Mouse (Mus musculus): Measurements from ENCODE around the gene Uvrag. TPM values are rescaled to one million over a fixed set of nuclear protein-coding genes. Genes with fewer than 3 reads are reported as not detected.
A peak's percentile ranks its signal among the peaks of the same experiment; 100 is the strongest.

The Uvrag gene
- polyA plus RNA-seq, 1 experiment from 2014 or later, result 14.8 TPM

DNA sequence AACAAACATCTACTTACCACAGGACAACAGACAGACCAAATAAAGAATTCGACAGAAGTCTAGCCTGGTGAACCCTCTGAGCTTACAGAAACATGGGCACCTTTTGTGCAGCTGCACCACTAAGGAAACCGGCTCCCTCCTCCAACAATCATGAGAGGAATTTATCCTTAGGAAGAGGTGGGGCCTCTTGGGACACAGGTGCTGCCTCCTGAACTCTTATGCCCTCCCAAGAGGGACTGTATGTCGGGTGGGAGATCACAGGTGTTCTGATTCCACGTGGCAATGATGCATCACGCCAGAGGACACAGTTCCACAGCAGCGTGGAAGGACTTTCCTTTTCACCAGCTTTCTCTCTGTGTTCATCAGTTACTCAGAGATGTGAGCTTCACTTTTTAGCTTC lies 146.8 kb downstream of the Uvrag start:
- no peak overlapping the region for H3K4me2 ChIP-seq
- peaks cover 25% of the 10 kb centered on the region for H3K4me1 ChIP-seq
- no peaks in the 10 kb centered on the region for H3K27me3 ChIP-seq (replicated peaks)
- H3K27ac ChIP-seq (replicated peaks), result 0 out of 2 replicates have a peak overlapping the region, but pooled peaks have one; percentile 10
- no peak overlapping the region for H3K9ac ChIP-seq
- no peak overlapping the region for H3K4me3 ChIP-seq
- H3K36me3 ChIP-seq, result peaks cover 25% of the 10 kb centered on the region
- H3K9me3 ChIP-seq, result no peaks in the 10 kb centered on the region
- 68% methylated on average over 6 of the region's 6 CpGs for WGBS
- ATAC-seq (ENCODE audit: extremely low read depth, insufficient number of reproducible peaks, low FRiP score, low TSS enrichment), result no peak

DNA sequence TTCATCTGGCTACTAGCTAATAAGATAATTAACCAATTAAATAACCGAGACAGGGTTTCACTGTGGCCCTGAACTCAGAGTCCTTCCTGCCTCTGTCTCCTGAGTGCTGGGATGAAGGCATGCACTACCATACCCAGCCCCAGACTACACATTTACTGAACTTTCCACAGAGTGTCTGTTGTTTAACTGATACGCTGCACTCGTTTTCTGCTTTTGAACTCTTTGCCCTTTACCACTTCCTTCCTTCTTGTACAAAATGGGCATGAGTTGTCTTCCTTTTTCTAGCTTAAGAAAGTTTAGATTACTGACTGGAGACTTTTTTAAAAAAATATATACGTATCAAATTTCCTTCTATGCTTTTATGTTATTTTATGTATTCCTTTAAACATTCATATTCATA lies 147.5 kb downstream of the Uvrag start:
- no peak for ATAC-seq (ENCODE audit: extremely low read depth, insufficient number of reproducible peaks, low FRiP score, low TSS enrichment)
- WGBS, result 75% methylated on average over 4 of the region's 4 CpGs

DNA sequence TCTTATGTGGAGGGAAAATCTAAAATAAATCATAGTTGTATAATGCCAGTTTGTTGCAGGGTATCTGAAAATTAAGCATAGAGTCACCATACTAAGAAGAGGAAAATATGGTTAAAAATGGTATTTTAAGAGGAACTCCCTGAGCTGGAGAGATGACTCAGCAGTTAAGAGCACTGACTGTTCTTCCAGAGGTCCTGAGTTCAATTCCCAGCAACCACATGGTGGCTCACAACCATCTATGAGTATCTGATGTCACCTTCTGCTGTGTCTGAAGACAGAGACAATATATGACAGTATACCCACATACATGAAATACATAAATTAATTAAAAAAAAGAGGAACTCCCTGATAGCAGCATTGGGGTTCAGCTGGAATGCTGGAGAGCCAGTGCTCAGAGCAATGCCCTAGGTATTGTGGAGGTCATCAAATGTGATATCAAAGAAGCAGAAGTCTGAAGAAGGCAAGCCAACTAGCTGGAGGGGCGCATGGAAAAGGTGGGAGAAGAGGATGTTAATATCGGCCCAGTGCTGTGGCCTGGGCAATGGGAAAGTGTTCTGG lies 149.7 kb downstream of the Uvrag start:
- Histone ChIP-seq H3K27me3 (replicated peaks) (no peaks in the 10 kb centered on the region), H3K36me3 (peaks cover 42% of the 10 kb centered on the region), H3K9ac (no peak overlapping the region), H3K4me2 (no peak overlapping the region), H3K9me3 (no peaks in the 10 kb centered on the region), H3K27ac (replicated peaks) (no peak overlapping the region), H3K4me1 (peaks cover 30% of the 10 kb centered on the region), H3K4me3 (no peak overlapping the region)
- WGBS, result 95% methylated on average over 2 of the region's 2 CpGs
- ATAC-seq (ENCODE audit: extremely low read depth, insufficient number of reproducible peaks, low FRiP score, low TSS enrichment), result no peak

More for the DNA sequence above, 147.5 kb downstream of the Uvrag start:
- Histone ChIP-seq H3K36me3 (peaks cover 28% of the 10 kb centered on the region), H3K4me1 (peaks cover 25% of the 10 kb centered on the region), H3K9me3 (no peaks in the 10 kb centered on the region), H3K27ac (replicated peaks) (peak overlapping the region; percentile 32; the same call in 1 of the 2 replicates), H3K27me3 (replicated peaks) (no peaks in the 10 kb centered on the region), H3K4me2 (no peak overlapping the region), H3K4me3 (no peak overlapping the region), H3K9ac (no peak overlapping the region)

DNA sequence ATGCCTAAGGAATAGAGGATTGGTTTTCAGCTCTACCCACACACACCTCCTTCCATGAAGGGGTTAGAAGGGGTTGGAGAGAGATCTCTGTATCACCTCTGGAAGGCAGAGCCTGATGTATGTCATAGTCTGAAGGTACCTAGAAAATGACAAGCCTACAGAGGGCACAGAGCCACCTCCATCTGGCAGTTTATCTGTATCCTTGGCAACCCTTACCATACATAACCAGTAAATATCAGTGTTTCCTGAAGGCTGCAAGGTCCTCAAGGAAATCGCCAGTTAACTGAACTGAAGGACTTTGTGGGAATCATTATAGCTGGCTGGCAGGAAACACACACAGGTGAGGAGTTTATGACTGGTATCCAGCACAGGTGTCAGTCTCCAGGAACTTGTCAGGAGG lies 150.4 kb downstream of the Uvrag start:
- no peak for ATAC-seq (ENCODE audit: extremely low read depth, insufficient number of reproducible peaks, low FRiP score, low TSS enrichment)
- Histone ChIP-seq H3K36me3 (peaks cover 43% of the 10 kb centered on the region), H3K4me3 (no peak overlapping the region), H3K4me2 (no peak overlapping the region), H3K27me3 (replicated peaks) (no peaks in the 10 kb centered on the region), H3K4me1 (peaks cover 38% of the 10 kb centered on the region), H3K9ac (no peak overlapping the region), H3K9me3 (no peaks in the 10 kb centered on the region), H3K27ac (replicated peaks) (no peak overlapping the region)
- WGBS, result 35% methylated on average over 1 of the region's 1 CpGs

DNA sequence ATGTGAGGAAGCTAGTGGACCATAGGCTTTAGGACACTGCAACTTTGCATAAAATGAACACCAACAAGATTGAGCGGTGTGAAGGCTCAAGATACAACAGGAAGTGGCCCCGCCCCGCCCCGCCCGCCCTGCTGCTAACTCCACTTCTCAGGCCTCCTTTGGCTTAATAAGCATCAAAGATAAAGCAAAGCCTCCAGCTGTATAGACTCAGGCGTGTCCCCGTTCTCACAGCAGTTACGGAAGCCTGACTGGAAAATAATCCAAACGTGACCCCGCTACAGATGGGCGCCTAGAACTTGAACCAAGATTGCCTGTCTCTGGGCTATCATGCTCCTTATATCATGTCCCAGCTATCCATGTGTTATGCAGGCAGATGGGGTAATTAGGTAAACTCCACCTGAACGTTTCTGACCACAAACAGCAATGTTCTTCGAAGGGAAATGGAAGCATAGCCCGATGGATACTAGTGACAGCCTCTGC lies 153.9 kb downstream of the Uvrag start:
- Histone ChIP-seq H3K4me2 (no peak overlapping the region), H3K4me3 (no peak overlapping the region), H3K9me3 (no peaks in the 10 kb centered on the region), H3K27ac (replicated peaks) (peak overlapping the region; percentile 91; the same call in 1 of the 2 replicates), H3K27me3 (replicated peaks) (no peaks in the 10 kb centered on the region), H3K4me1 (peaks cover 46% of the 10 kb centered on the region), H3K36me3 (peaks cover 43% of the 10 kb centered on the region), H3K9ac (no peak overlapping the region)
- ATAC-seq (ENCODE audit: extremely low read depth, insufficient number of reproducible peaks, low FRiP score, low TSS enrichment), result no peak
- 85% methylated on average over 14 of the region's 14 CpGs for WGBS

DNA sequence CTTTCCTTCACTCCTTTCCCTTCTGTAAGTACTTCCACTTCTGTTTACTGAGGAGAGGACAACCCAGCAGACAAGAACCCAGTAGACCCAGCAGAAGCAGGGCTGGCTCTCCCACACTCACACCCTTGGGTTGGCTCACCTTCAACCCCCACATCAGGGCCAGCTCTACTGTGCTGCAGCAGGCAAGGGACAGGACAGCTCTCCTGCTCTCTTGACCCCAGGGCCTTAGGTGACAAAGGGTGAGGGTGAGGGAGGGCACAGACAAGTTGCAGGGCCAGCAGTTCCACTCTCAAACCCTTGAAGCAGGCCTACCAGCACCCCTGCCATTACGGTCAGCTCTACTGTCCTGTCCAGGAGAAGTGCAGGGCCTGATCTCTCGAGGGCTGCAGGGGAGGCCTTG lies 155.0 kb downstream of the Uvrag start:
- Histone ChIP-seq H3K36me3 (peaks cover 32% of the 10 kb centered on the region), H3K4me1 (peaks cover 51% of the 10 kb centered on the region), H3K4me2 (peak overlapping the region; percentile 44; the same call in 1 of the 2 replicates), H3K27me3 (replicated peaks) (no peaks in the 10 kb centered on the region), H3K27ac (replicated peaks) (peak overlapping the region; percentile 91), H3K9me3 (no peaks in the 10 kb centered on the region), H3K9ac (peak overlapping the region; percentile 17), H3K4me3 (no peak overlapping the region)
- no peak for ATAC-seq (ENCODE audit: extremely low read depth, insufficient number of reproducible peaks, low FRiP score, low TSS enrichment)
- 68% methylated on average over 2 of the region's 2 CpGs for WGBS

DNA sequence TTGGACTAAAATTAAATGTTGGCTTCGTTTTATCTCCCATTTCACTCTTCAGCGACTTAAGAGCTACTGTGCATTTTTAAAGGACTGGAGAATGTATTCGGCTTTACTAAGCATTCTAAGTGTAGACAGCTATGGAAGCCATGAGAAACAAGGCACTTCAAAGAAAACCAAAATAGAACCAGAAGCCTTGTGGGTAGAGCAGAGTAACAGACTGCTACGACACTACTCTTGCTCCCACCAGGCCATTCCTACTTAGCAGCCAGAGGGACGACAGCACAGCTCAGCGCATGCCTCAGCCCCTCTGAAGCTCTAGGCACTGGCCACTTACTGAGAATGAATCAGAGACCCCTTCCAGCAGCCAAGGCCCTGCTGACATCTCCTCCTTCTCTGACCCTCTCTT lies 155.5 kb downstream of the Uvrag start:
- peak; percentile 69; the same call in 1 of the 2 replicates for ATAC-seq (ENCODE audit: extremely low read depth, insufficient number of reproducible peaks, low FRiP score, low TSS enrichment)
- Histone ChIP-seq H3K27ac (replicated peaks) (peak overlapping the region; percentile 91), H3K4me1 (peaks cover 47% of the 10 kb centered on the region), H3K9ac (peak overlapping the region; percentile 17), H3K27me3 (replicated peaks) (no peaks in the 10 kb centered on the region), H3K36me3 (peaks cover 28% of the 10 kb centered on the region), H3K4me3 (no peak overlapping the region), H3K9me3 (no peaks in the 10 kb centered on the region), H3K4me2 (peak overlapping the region; percentile 44)
- WGBS, result 35% methylated on average over 6 of the region's 6 CpGs

DNA sequence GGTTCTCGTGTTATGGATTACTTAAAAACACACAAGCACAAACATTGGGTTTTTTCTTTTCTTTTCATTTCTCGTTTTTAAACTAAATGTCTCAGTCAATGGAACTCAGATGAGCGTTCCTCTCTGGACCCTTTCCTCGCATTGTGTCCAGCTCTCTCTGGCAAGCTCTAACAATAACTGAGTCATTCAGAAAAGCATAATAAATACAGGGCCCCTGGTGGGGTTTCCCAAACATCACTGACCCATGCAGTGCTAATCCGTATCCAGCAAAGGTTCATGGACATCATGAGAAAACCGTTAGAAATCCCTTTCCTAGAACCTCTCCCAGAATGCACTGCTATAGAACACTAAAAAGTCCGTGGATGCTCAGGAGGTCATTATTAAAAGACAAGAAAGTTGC lies 156.6 kb downstream of the Uvrag start:
- no peak overlapping the region for H3K9ac ChIP-seq
- peaks cover 43% of the 10 kb centered on the region for H3K4me1 ChIP-seq
- H3K27me3 ChIP-seq (replicated peaks), result no peaks in the 10 kb centered on the region
- ATAC-seq (ENCODE audit: extremely low read depth, insufficient number of reproducible peaks, low FRiP score, low TSS enrichment), result no peak
- no peaks in the 10 kb centered on the region for H3K9me3 ChIP-seq
- 72% methylated on average over 7 of the region's 7 CpGs for WGBS
- H3K27ac ChIP-seq (replicated peaks), result 0 out of 2 replicates have a peak overlapping the region, but pooled peaks have one; percentile 24
- H3K36me3 ChIP-seq, result peaks cover 22% of the 10 kb centered on the region
- no peak overlapping the region for H3K4me3 ChIP-seq
- no peak overlapping the region for H3K4me2 ChIP-seq

DNA sequence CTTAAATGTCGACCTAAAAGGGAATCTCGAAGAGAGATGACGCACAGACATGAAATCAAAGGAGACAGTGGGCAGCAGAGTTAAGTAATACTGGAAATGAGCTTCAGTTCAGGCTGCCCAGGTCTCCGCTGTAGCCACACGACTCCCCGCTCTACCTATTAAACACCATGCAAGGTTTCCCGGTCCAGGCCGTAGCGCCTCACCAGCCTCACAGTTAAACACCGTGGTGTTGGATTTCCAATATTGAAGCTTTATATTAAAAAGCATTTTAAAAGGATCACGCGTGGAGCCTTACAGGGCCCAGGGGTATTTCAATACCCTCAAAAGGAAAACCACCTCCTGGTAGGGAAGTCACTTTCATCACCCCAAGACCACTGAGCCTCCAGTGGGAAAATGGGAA lies 157.9 kb downstream of the Uvrag start:
- Histone ChIP-seq H3K9ac (no peak overlapping the region), H3K27ac (replicated peaks) (no peak overlapping the region)
- no peak for ATAC-seq (ENCODE audit: extremely low read depth, insufficient number of reproducible peaks, low FRiP score, low TSS enrichment)

DNA sequence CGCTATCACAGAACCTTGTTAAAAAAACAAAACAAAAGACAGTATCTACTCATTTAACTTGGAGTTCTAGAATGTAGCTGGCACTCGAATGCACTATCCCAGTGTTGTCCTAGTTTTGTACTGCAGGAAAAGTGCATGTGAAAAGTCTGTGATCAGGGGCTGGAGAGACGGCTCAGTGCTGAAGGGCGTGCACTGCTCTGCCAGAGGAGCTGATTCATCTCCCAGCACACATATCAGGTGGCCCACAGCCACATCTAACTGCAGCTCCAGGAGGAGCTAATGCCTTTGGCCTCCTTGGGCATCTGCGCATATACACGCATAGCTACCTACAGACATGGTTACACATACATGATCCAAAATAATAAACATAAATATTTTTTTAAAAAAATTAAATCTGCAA lies 159.5 kb downstream of the Uvrag start:
- no peaks in the 10 kb centered on the region for H3K9me3 ChIP-seq
- no peak overlapping the region for H3K4me2 ChIP-seq
- no peaks in the 10 kb centered on the region for H3K27me3 ChIP-seq (replicated peaks)
- H3K27ac ChIP-seq (replicated peaks), result no peak overlapping the region
- peaks cover 40% of the 10 kb centered on the region for H3K4me1 ChIP-seq
- 66% methylated on average over 6 of the region's 6 CpGs for WGBS
- H3K9ac ChIP-seq, result no peak overlapping the region
- no peak for ATAC-seq (ENCODE audit: extremely low read depth, insufficient number of reproducible peaks, low FRiP score, low TSS enrichment)
- H3K4me3 ChIP-seq, result no peak overlapping the region
- peaks cover 15% of the 10 kb centered on the region for H3K36me3 ChIP-seq

More for the DNA sequence above, 157.9 kb downstream of the Uvrag start:
- Histone ChIP-seq H3K9me3 (no peaks in the 10 kb centered on the region), H3K4me2 (no peak overlapping the region), H3K36me3 (peaks cover 28% of the 10 kb centered on the region), H3K4me1 (peaks cover 43% of the 10 kb centered on the region), H3K27me3 (replicated peaks) (no peaks in the 10 kb centered on the region), H3K4me3 (no peak overlapping the region)
- WGBS, result 90% methylated on average over 12 of the region's 12 CpGs

DNA sequence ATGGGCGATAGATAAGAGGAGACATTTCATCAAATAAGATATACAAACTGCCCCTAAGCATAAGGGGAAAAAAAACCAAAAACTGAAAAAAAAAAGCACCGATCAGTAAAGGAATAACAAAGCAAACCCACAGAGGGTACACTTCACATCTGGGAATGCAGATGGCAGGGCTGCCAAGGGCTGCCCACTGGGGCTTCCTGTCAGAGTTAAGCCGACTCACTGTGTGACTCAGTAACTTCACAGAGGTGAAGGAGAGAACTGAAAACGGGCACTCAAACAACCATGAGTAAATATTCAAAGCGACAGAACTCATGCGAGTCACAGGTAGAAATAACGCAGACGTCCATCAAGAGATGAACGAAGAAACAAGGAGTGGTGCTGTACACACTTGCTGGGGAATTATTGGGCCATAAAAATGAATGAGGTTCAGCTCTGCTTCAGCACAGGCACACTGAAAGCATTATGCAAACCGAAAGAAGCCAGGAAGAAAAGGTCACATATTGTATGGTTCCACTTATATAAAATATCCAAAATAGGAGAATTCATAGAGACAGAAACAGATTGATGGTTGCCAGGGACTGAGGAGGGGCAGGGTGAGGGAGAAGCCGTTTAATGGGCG lies 164.0 kb downstream of the Uvrag start:
- Histone ChIP-seq H3K27ac (replicated peaks) (no peak overlapping the region), H3K9me3 (no peaks in the 10 kb centered on the region), H3K27me3 (replicated peaks) (no peaks in the 10 kb centered on the region), H3K36me3 (peaks cover 14% of the 10 kb centered on the region), H3K9ac (no peak overlapping the region), H3K4me3 (no peak overlapping the region), H3K4me2 (no peak overlapping the region), H3K4me1 (peaks cover 5% of the 10 kb centered on the region)
- WGBS, result 87% methylated on average over 12 of the region's 12 CpGs
- ATAC-seq (ENCODE audit: extremely low read depth, insufficient number of reproducible peaks, low FRiP score, low TSS enrichment), result no peak

DNA sequence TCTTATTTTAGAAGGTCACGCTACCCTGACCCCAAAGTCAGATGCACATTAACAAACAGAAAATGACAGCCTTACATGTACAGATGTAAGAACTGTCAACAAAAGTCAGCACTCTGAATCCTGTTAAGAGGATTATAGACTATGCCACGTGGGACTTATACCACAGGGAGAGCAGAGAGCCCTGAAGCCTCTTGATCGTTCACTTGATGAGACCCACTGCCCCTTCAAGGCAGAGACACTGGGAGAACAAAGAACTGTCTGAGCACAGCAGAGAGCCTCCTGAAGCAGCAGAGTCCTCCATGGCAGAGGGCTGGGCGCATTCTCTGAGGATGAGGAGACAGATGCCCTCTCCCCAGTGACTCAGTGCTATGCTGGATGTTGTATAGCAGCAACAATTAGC lies 166.4 kb downstream of the Uvrag start:
- peaks cover 15% of the 10 kb centered on the region for H3K36me3 ChIP-seq
- no peak overlapping the region for H3K4me2 ChIP-seq
- H3K27me3 ChIP-seq (replicated peaks), result no peaks in the 10 kb centered on the region
- WGBS, result 58% methylated on average over 4 of the region's 4 CpGs
- H3K4me3 ChIP-seq, result no peak overlapping the region
- 0 out of 2 replicates have a peak overlapping the region, but pooled peaks have one; percentile 14 for H3K9ac ChIP-seq
- H3K9me3 ChIP-seq, result no peaks in the 10 kb centered on the region
- H3K27ac ChIP-seq (replicated peaks), result no peak overlapping the region
- no peak for ATAC-seq (ENCODE audit: extremely low read depth, insufficient number of reproducible peaks, low FRiP score, low TSS enrichment)
- H3K4me1 ChIP-seq, result peaks cover 9% of the 10 kb centered on the region; the same call in 1 of the 2 replicates

All from heart, embryonic 13.5 days (tissue).